Mouse (Mus musculus): Measurements from ENCODE around the gene Vps4b. TPM values are rescaled to one million over a fixed set of nuclear protein-coding genes. Genes with fewer than 3 reads are reported as not detected.
A peak's percentile ranks its signal among the peaks of the same experiment; 100 is the strongest.

Gene Vps4b
- total and polyA plus RNA-seq, 2 experiments from 2014 or later: 17.5 to 31.7 TPM

- H3K27me3 ChIP-seq (ENCODE audit: control insufficient read depth, insufficient read depth, low read length): no peaks in the 10 kb centered on the region
- no peak overlapping the region for H3K9ac ChIP-seq (replicated peaks; ENCODE audit: low read depth, low read length)
- 57% methylated on average over 1 of the region's 1 CpGs for WGBS
- peaks cover 40% of the 10 kb centered on the region for H3K36me3 ChIP-seq (replicated peaks; ENCODE audit: control insufficient read depth, insufficient read depth, low read length)
- ATAC-seq (ENCODE audit: insufficient read depth, low read depth): no peak
- no peak overlapping the region for H3K27ac ChIP-seq (ENCODE audit: low read depth)
- H3K4me2 ChIP-seq (ENCODE audit: low read depth, low read length): no peak overlapping the region
- H3K4me1 ChIP-seq (ENCODE audit: control insufficient read depth, insufficient read depth): 0 out of 2 replicates have a peak, but pooled peaks cover 5% of the 10 kb centered on the region
- no peak for DNase-seq (ENCODE audit: low spot score)
- no peak overlapping the region for H3K4me3 ChIP-seq (ENCODE audit: low read depth, low read length)
- H3K9me3 ChIP-seq (replicated peaks; ENCODE audit: control insufficient read depth, low read length): no peaks in the 10 kb centered on the region
- TF ChIP-seq EP300 (IDR thresholded peaks at IDR 0.05; ENCODE audit: low read depth) (no peak), CTCF (IDR thresholded peaks at IDR 0.05; ENCODE audit: low read depth) (no peak)
Measured at GRCm38 (mm10) chr1:106750656-106751055, 45.9 kb downstream of the Vps4b start.

- Histone ChIP-seq H3K4me2 (ENCODE audit: low read depth, low read length) (no peak overlapping the region), H3K4me3 (ENCODE audit: low read depth, low read length) (no peak overlapping the region), H3K27me3 (ENCODE audit: control insufficient read depth, insufficient read depth, low read length) (no peaks in the 10 kb centered on the region), H3K9me3 (replicated peaks; ENCODE audit: control insufficient read depth, low read length) (no peaks in the 10 kb centered on the region), H3K27ac (ENCODE audit: low read depth) (no peak overlapping the region), H3K9ac (replicated peaks; ENCODE audit: low read depth, low read length) (no peak overlapping the region), H3K36me3 (replicated peaks; ENCODE audit: control insufficient read depth, insufficient read depth, low read length) (peaks cover 39% of the 10 kb centered on the region), H3K4me1 (ENCODE audit: control insufficient read depth, insufficient read depth) (0 out of 2 replicates have a peak, but pooled peaks cover 5% of the 10 kb centered on the region)
- no peak for DNase-seq (ENCODE audit: low spot score)
- TF ChIP-seq EP300 (IDR thresholded peaks at IDR 0.05; ENCODE audit: low read depth) (no peak), CTCF (IDR thresholded peaks at IDR 0.05; ENCODE audit: low read depth) (no peak)
- 82% methylated on average over 6 of the region's 6 CpGs for WGBS
- ATAC-seq (ENCODE audit: insufficient read depth, low read depth): no peak
Measured at GRCm38 (mm10) chr1:106748555-106749315, 47.8 kb downstream of the Vps4b start.

- H3K27ac ChIP-seq (ENCODE audit: low read depth): no peak overlapping the region
- DNase-seq (ENCODE audit: low spot score) (no peak), ATAC-seq (ENCODE audit: insufficient read depth, low read depth) (no peak)
- WGBS: 96% methylated on average over 6 of the region's 6 CpGs
- no peak overlapping the region for H3K9ac ChIP-seq (replicated peaks; ENCODE audit: low read depth, low read length)
- peaks cover 63% of the 10 kb centered on the region for H3K36me3 ChIP-seq (replicated peaks; ENCODE audit: control insufficient read depth, insufficient read depth, low read length)
- H3K9me3 ChIP-seq (replicated peaks; ENCODE audit: control insufficient read depth, low read length): no peaks in the 10 kb centered on the region
- H3K4me1 ChIP-seq (ENCODE audit: control insufficient read depth, insufficient read depth): no peaks in the 10 kb centered on the region
- H3K27me3 ChIP-seq (ENCODE audit: control insufficient read depth, insufficient read depth, low read length): no peaks in the 10 kb centered on the region
- TF ChIP-seq EP300 (IDR thresholded peaks at IDR 0.05; ENCODE audit: low read depth): no peak
- TF ChIP-seq CTCF (IDR thresholded peaks at IDR 0.05; ENCODE audit: low read depth): no peak
- no peak overlapping the region for H3K4me2 ChIP-seq (ENCODE audit: low read depth, low read length)
- H3K4me3 ChIP-seq (ENCODE audit: low read depth, low read length): no peak overlapping the region
Measured at GRCm38 (mm10) chr1:106742980-106743379, 53.5 kb downstream of the Vps4b start.

GRCm38 (mm10) chr1:106740735-106741134, 55.8 kb downstream of the Vps4b start:
- H3K36me3 ChIP-seq (replicated peaks; ENCODE audit: control insufficient read depth, insufficient read depth, low read length): peaks cover 62% of the 10 kb centered on the region
- H3K4me3 ChIP-seq (ENCODE audit: low read depth, low read length): no peak overlapping the region
- no peaks in the 10 kb centered on the region for H3K27me3 ChIP-seq (ENCODE audit: control insufficient read depth, insufficient read depth, low read length)
- no peaks in the 10 kb centered on the region for H3K4me1 ChIP-seq (ENCODE audit: control insufficient read depth, insufficient read depth)
- no peak for ATAC-seq (ENCODE audit: insufficient read depth, low read depth)
- 93% methylated on average over 4 of the region's 4 CpGs for WGBS
- H3K9ac ChIP-seq (replicated peaks; ENCODE audit: low read depth, low read length): no peak overlapping the region
- no peak for DNase-seq (ENCODE audit: low spot score)
- no peak overlapping the region for H3K27ac ChIP-seq (ENCODE audit: low read depth)
- H3K4me2 ChIP-seq (ENCODE audit: low read depth, low read length): no peak overlapping the region
- no peaks in the 10 kb centered on the region for H3K9me3 ChIP-seq (replicated peaks; ENCODE audit: control insufficient read depth, low read length)
- TF ChIP-seq EP300 (IDR thresholded peaks at IDR 0.05; ENCODE audit: low read depth) (no peak), CTCF (IDR thresholded peaks at IDR 0.05; ENCODE audit: low read depth) (no peak)

GRCm38 (mm10) chr1:106739810-106740209, 56.7 kb downstream of the Vps4b start:
- DNase-seq (ENCODE audit: low spot score): no peak
- Histone ChIP-seq H3K36me3 (replicated peaks; ENCODE audit: control insufficient read depth, insufficient read depth, low read length) (peaks cover 60% of the 10 kb centered on the region), H3K4me3 (ENCODE audit: low read depth, low read length) (no peak overlapping the region), H3K27ac (ENCODE audit: low read depth) (no peak overlapping the region), H3K4me1 (ENCODE audit: control insufficient read depth, insufficient read depth) (no peaks in the 10 kb centered on the region), H3K9ac (replicated peaks; ENCODE audit: low read depth, low read length) (no peak overlapping the region), H3K9me3 (replicated peaks; ENCODE audit: control insufficient read depth, low read length) (no peaks in the 10 kb centered on the region), H3K4me2 (ENCODE audit: low read depth, low read length) (no peak overlapping the region), H3K27me3 (ENCODE audit: control insufficient read depth, insufficient read depth, low read length) (no peaks in the 10 kb centered on the region)
- TF ChIP-seq EP300 (IDR thresholded peaks at IDR 0.05; ENCODE audit: low read depth): no peak
- TF ChIP-seq CTCF (IDR thresholded peaks at IDR 0.05; ENCODE audit: low read depth): no peak
- 89% methylated on average over 5 of the region's 5 CpGs for WGBS
- no peak for ATAC-seq (ENCODE audit: insufficient read depth, low read depth)

GRCm38 (mm10) chr1:106738092-106738491, 58.4 kb downstream of the Vps4b start:
- no peak overlapping the region for H3K9ac ChIP-seq (replicated peaks; ENCODE audit: low read depth, low read length)
- peak; percentile 28 for TF ChIP-seq CTCF (IDR thresholded peaks at IDR 0.05; ENCODE audit: low read depth)
- no peak for TF ChIP-seq EP300 (IDR thresholded peaks at IDR 0.05; ENCODE audit: low read depth)
- WGBS: 89% methylated on average over 3 of the region's 3 CpGs
- H3K4me3 ChIP-seq (ENCODE audit: low read depth, low read length): no peak overlapping the region
- H3K4me1 ChIP-seq (ENCODE audit: control insufficient read depth, insufficient read depth): no peaks in the 10 kb centered on the region
- no peak for ATAC-seq (ENCODE audit: insufficient read depth, low read depth)
- no peaks in the 10 kb centered on the region for H3K27me3 ChIP-seq (ENCODE audit: control insufficient read depth, insufficient read depth, low read length)
- no peak for DNase-seq (ENCODE audit: low spot score)
- H3K36me3 ChIP-seq (replicated peaks; ENCODE audit: control insufficient read depth, insufficient read depth, low read length): peaks cover 55% of the 10 kb centered on the region
- H3K9me3 ChIP-seq (replicated peaks; ENCODE audit: control insufficient read depth, low read length): no peaks in the 10 kb centered on the region
- H3K27ac ChIP-seq (ENCODE audit: low read depth): no peak overlapping the region
- H3K4me2 ChIP-seq (ENCODE audit: low read depth, low read length): no peak overlapping the region

Data from heart, postnatal 0 days (tissue).